Mouse (Mus musculus) liver (tissue): ENCODE measurements around the gene Mfap1a.
A peak's percentile ranks its signal among the peaks of the same experiment; 100 is the strongest.
"Not testable (repeated sequence)": the region's sequence is repeated elsewhere in the genome, so short reads cannot be mapped to it uniquely, and the experiment has no call there.

Experiments
- DNase-seq: peaks from one replicate; pipeline ENCODE4 v3.0.0-alpha.2; 2020; ENCODE audit warnings: mixed read lengths

Gene Mfap1a

GRCm38 (mm10) chr2:121505942-121506882 lies at the start of gene Mfap1a, which contains the start of gene Wdr76:
Gene Mfap1a (minus strand): TSS chr2:121506665.
Gene Wdr76 (plus strand): TSS chr2:121506723.
- peak; percentile 89 for DNase-seq

- no peak for DNase-seq
These were observed 44.8 kb upstream of the Mfap1a start for GRCm38 (mm10) chr2:121551271-121551670.

DNA sequence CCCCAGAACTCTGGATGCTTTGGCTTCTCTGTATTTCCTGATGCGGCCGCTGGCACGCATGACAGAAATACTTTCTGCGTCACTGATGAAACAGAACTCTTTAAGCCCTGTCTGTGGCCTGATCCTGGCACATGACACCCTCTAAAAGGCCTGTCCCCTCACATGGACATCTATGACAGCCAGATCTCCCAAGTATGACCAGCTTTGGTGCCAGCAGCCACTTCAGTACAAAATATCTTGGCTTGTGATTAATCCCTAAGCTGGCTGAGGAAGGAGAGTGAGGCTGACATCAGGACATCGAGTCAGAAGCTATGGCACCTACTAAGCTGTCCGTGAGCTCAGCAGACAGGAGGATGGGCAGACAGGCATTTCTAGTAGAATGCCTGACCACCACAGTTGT lies 43.2 kb upstream of the Mfap1a start:
- DNase-seq = no peak

DNA sequence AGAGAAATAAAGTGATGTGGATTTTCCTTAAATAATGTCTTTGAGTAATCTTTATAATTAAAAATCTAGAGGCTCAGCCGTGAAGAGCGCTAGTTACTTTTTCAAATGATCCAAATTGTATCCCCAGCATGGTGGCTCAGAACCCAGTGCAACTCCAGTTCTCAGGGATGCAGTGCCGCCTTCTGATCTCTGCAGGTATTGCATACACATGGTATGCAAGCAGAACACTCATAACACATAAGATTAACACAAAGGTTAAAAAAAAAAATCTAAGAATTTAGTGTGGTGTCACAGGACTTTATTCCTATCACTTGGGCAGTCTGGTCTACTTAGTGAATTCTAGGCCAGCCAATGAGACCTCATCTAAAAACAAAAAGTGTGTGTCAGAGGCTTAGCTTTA lies 38.4 kb upstream of the Mfap1a start:
- DNase-seq = no peak

- DNase-seq = no peak
These were observed 18.6 kb upstream of the Mfap1a start for GRCm38 (mm10) chr2:121525056-121525455.

- not testable (repeated sequence) for DNase-seq
These were observed 16.4 kb upstream of the Mfap1a start for GRCm38 (mm10) chr2:121522830-121523229.

GRCm38 (mm10) chr2:121522006-121522405 lies 15.5 kb upstream of the Mfap1a start:
- no peak for DNase-seq

- DNase-seq = not testable (repeated sequence)
These were observed 12.2 kb upstream of the Mfap1a start for GRCm38 (mm10) chr2:121518711-121519110.

- DNase-seq = no peak
These were observed 11.6 kb upstream of the Mfap1a start for GRCm38 (mm10) chr2:121518106-121518505.

- DNase-seq = no peak
These were observed 7.7 kb upstream of the Mfap1a start for GRCm38 (mm10) chr2:121514211-121514610.

GRCm38 (mm10) chr2:121512991-121513765 lies 6.7 kb upstream of the Mfap1a start:
- not testable (repeated sequence) for DNase-seq

DNA sequence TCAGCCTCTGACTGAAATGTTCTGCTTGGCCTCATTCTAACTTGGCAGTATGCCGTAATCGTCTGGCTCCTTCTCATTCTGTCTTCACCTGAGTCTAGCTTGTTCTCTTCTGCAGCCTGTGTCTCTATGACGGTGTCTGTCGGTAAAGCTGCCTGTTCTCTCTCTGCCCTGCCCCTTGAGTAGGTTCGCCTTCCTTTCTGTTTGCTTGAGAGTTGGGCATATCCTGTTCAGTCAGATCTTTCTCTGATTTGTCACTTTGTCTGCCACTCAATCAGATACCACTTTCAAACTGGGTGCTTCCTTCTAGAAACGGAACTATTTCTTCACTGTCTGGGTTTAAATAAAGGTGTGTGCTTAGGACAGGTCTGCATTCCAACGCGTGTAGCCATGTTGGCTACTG lies 4.9 kb upstream of the Mfap1a start:
- DNase-seq = no peak

GRCm38 (mm10) chr2:121509584-121509983 lies 3.1 kb upstream of the Mfap1a start:
- peak; percentile 84 for DNase-seq

GRCm38 (mm10) chr2:121507951-121508330 lies 1.5 kb upstream of the Mfap1a start:
- DNase-seq = no peak

- DNase-seq = no peak
These were observed 897 bp upstream of the Mfap1a start for GRCm38 (mm10) chr2:121507173-121507950.

- DNase-seq = not testable (repeated sequence)
These were observed 4.9 kb downstream of the Mfap1a start for GRCm38 (mm10) chr2:121501550-121501949.

DNA sequence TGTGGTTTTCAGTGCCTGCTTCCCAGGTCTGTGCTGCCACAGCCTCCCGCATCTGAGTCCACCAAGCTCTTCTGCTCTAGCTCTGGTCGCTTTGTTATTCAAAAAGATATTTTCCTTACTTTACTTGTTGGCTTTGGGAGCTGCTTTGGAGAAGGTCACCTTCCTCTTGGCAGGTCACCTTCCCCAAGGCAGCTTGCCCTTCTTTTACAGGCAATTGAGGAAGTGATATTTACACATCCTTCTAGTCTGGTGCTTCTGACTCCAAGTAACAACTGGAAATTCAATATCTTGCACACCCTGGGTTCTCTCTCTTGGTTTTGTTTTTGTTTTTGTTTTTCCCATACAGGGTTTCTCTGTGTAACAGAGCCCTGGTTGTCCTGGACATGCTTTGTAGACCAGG lies 22.1 kb downstream of the Mfap1a start:
- not testable (repeated sequence) for DNase-seq

GRCm38 (mm10) chr2:121483576-121483975 lies 22.9 kb downstream of the Mfap1a start:
- no peak for DNase-seq

DNA sequence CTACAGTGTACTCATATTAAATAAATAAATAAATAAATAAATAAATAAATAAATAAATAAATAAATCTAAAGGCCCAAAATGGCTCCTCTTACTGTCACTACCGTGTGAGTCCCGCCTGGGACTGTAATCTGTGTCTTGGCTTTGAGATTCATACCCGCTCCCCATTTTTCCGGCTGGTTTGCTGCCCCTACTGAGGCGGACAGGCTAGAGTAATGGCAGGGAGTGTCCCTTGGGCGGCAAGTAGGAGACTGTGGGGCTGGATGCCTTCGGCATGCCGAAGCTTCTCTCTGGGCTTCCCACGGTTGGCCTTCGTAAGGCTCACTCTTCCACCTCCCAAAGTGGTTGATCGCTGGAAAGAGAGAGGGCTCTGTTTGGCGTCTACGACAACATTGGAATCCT lies 25.5 kb downstream of the Mfap1a start:
- not testable (repeated sequence) for DNase-seq

DNA sequence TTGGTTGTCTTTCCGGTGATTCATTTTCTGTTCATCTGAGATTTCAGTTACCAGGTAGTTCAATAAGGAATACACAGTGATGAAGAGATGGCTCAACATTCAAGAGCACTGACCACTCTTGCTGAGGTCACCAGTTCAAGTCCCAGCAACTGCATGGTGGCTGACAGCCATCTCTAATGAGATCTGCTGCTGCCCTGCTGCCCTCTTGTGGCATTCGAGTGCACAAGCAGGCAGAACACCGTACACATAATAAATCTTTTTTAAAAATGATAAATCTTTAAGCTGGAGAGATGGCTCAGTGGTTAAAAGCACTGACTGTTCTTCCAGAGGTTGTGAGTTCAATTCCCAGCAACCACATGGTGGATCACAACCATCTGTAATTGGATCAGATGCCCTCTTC lies 26.0 kb downstream of the Mfap1a start:
- DNase-seq = peak; percentile 48

- no peak for DNase-seq
These were observed 28.8 kb downstream of the Mfap1a start for GRCm38 (mm10) chr2:121477491-121478266.

GRCm38 (mm10) chr2:121475306-121475705 lies 31.2 kb downstream of the Mfap1a start:
- DNase-seq = not testable (repeated sequence)
